Mouse (Mus musculus) spleen, adult 12 weeks (tissue): ENCODE data around the gene Nfib.

Source experiments
- DNase-seq: peaks from one replicate; pipeline ENCODE4 v3.0.0; 2022; ENCODE audit warnings: low spot score

Nfib gene

GRCm38 (mm10) chr4:82592086-82593030 lies 113.2 kb downstream of the Nfib start:
- no peak for DNase-seq

- DNase-seq: no peak
These were observed 116.1 kb downstream of the Nfib start for GRCm38 (mm10) chr4:82589345-82589890.

DNA sequence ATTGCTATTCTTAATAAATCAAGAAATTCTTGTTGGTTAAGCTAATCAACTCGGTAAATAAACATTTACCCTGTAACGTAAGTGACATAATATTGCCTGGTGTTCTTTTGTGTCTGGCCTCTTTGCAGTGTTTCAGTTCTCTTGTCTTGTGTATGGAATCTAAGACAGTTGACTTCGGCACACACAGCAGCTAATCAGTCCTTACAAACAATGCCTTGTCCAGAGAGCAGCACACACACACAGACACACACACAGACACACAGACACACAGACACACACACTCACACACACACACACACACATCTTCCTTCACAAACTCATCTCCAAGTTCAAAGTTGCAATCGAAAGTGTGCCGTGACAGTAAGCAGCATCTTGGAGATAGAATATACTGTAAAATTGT lies 116.8 kb downstream of the Nfib start:
- no peak for DNase-seq

GRCm38 (mm10) chr4:82587146-82587870 lies 118.2 kb downstream of the Nfib start:
- no peak for DNase-seq

GRCm38 (mm10) chr4:82586637-82587036 lies 118.9 kb downstream of the Nfib start:
- no peak for DNase-seq

DNA sequence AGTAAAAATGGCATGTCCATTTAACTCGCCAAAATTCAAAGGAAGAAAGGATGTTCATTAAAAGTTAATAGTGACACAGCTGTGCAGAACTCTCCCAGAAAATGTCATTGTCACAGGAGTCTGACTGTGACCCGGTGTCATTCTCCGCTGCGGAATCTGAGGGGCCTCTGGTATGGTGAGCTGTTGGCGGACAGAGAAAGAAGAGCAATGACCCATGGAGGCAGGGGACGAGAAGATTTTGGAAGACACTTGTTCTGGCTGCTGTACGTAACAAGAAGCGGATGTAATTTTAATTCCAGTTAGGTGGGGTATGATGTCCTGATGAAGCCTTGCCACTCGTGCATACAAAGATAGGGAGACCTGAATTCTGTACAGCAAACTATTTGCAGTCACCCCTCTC lies 120.0 kb downstream of the Nfib start:
- no peak for DNase-seq

DNA sequence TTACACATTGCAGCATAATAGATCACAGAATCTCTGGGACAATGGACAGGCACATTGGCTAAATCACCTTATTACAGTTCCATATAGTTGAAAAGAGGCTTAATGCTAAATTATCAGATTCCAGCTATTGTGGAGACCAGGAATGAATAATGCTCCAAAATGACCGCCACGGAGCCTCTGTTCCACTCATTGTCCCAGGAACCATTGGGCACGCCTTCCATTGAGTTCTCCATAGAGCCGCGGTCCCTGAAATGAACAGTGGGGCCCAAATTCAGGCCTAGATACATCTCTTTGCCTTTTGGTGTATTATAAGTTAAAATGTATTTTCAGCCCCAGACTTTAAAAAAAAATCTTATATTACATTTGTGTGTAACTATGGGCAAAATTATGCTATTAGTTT lies 120.5 kb downstream of the Nfib start:
- no peak for DNase-seq

- no peak for DNase-seq
These were observed 121.0 kb downstream of the Nfib start for GRCm38 (mm10) chr4:82584548-82584947.

- no peak for DNase-seq
These were observed 132.3 kb downstream of the Nfib start for GRCm38 (mm10) chr4:82573291-82573605.

- no peak for DNase-seq
These were observed 132.9 kb downstream of the Nfib start for GRCm38 (mm10) chr4:82572410-82573290.

GRCm38 (mm10) chr4:82558816-82559215 lies 146.7 kb downstream of the Nfib start:
- DNase-seq: no peak

DNA sequence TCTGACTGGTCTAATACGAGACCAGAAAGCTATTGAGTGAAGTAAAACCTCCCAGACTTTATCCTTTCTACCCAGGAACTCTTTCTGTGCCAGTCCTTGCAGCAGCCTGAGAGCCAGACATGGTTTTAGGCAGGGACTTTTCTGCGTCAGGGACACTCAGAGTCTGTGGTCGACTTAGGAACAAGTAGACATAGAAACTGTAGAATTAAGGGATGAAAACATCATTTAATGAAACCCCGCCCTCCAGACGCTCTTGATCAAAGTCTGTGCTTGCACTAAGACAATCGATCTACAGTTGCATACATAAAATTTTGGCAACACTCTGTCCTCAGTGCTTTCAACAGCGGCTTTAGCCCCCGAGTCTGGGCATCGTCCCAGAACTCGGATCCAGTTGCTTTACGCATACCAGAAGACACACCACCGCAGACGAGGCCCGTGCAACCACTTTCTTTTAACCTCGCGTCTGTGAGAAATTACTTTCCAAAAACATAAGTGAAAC lies 149.8 kb downstream of the Nfib start:
- no peak for DNase-seq

DNA sequence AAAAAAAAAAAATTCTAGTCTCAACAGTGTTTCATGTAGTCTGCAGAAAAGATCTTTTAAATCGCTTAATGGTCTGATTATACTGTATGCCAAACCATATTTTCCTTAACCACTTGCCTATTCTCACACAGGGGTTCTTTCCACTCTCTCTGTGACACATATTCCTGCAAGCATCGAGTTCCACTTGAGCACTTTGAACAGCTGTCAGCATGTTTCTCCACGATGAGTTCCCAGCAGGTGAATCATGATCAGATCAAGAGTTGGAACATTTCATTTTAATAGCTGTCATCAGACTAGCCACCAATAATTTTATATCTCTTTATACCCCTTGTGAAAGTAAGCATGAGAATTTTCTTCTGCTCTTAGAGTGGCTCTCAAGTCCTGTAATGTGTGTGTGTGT lies 151.9 kb downstream of the Nfib start:
- DNase-seq: no peak

GRCm38 (mm10) chr4:82552238-82552637 lies 153.3 kb downstream of the Nfib start:
- DNase-seq: no peak

DNA sequence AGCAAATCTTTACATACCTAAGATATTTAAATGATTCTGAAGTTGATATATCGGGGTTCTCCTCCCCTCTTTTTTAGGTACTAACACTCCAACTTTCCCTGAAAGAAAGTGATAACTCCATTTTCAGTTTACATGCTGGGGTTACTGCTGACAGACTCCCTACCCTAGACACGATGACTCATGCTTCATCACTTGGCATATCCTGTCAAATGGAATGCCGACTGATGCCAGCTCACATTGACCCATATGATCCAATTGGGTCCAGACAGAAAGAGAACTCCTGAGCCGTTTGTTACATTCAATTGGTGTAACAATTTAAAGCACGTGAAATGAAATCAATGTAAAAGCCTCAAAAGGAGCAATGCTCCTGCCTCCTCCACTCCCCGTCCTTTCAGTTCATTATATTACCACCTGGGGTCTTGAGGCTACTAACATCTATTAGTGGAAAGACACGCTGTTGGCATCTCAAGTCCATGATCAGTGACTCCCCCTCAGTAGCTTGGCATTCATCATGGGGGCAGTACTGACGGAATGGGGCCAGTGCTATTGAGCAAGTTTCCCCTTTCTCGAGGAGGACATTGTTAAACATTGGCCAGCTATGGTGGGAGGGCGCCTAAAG lies 155.7 kb downstream of the Nfib start:
- DNase-seq: no peak

DNA sequence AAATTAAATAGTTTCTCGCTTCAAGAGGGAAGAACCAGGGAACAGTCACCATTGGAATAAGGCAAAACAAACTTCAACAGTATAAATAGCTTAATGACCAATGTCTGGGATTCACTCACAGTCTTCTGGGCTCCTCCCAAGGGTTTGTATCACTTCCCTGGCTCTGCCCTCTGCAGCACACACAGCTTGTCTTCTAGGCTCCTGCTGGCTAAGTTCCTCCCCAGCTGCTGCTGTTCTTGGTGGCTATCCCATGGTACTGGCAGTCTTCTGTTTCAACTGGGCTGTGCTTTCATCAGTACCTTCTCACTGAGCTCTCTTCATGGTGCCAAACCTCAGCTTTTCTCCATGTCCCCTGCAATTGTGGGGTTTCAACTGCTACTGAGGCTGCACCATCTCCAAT lies 157.3 kb downstream of the Nfib start:
- no peak for DNase-seq

DNA sequence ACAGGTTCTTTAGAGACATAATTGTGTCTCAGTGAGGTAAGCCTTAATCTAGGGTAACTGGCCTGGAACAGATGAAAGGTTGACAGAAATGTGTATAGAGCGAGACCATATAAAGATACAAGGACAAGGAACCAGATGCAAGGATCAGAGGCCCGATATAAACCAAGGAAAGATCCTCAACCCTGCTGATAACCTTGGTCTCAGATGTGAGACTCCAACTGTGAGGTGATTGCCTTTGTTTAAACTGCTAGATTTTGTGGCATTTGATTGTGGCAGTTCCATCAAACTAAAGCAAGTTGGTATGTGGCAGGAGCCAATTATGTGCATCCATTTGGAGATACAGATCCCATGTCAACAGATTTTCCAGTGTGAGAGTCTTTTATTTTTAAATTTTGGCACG lies 161.6 kb downstream of the Nfib start:
- DNase-seq: no peak

GRCm38 (mm10) chr4:82543398-82543740 lies 162.2 kb downstream of the Nfib start:
- DNase-seq: no peak

- DNase-seq: no peak
These were observed 162.7 kb downstream of the Nfib start for GRCm38 (mm10) chr4:82542656-82543397.

- no peak for DNase-seq
These were observed 163.5 kb downstream of the Nfib start for GRCm38 (mm10) chr4:82541894-82542510.
